Mouse (Mus musculus): Measurements from ENCODE around the gene Tdp1.

- TF ChIP-seq CTCF (conservative IDR thresholded peaks at IDR 0.05; ENCODE audit: insufficient read depth, insufficient read length, low read depth, low read length), result no peak
- no peak for TF ChIP-seq POLR2A (IDR thresholded peaks at IDR 0.05; ENCODE audit: low read depth, low read length)
Measured at GRCm38 (mm10) chr12:99849996-99850395, 34.3 kb upstream of the Tdp1 start.
